Mouse (Mus musculus): ENCODE data around the gene Atxn1. TPM values are rescaled to one million over a fixed set of nuclear protein-coding genes. Genes with fewer than 3 reads are reported as not detected.
A peak's percentile ranks its signal among the peaks of the same experiment; 100 is the strongest.

Atxn1 gene
- total and polyA plus RNA-seq, 3 experiments, result 9.4 to 61.0 (median 25.0) TPM

DNA sequence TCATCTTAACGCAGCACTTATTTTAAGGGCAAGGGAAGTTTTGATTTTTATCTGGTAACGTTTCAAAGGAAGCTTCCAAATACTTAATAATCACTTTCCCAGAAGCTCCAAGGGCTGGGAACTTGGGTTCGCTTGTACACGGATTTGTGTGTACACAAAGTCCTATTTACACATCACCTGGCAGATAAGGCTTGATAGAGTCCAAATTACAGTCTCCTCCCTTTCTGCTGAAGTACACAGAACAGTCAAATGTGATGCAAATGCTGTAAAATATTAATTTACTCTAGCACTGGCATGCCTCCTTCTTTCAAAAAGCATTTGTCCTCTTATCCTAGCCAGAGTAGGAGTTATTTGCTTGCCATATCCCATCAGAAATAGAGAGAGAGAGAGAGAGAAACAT is 6.5 kb downstream of the Atxn1 start:
- peaks cover 40% of the 10 kb centered on the region for H3K4me1 ChIP-seq (ENCODE audit: insufficient read depth, low read depth, low read length)

DNA sequence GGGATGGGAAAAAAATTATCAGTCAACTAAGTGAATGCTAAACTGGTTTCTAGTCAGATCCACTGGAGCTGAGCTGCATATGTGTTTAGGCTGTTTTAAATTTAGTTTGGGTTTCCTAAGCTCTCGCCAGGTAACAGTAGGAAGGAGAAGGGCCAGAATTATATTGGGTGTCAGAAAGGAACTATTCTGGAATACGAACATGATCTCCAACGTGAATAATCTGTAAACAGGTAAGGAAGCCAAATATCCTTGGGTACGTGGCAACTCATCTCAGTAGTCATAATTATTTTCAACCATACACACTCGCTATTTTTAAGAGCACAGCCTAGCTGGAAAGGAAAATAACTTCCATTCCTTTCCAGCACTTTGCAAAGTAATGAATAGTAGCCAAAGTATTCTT is 7.2 kb downstream of the Atxn1 start:
- ATAC-seq (ENCODE audit: extremely low read depth, insufficient number of reproducible peaks, low FRiP score, poor library complexity, severe bottlenecking) (no peak), DNase-seq (ENCODE audit: low spot score) (no peak)
- H3K4me1 ChIP-seq (ENCODE audit: insufficient read depth, low read depth, low read length), result peaks cover 38% of the 10 kb centered on the region
- TF ChIP-seq POLR2AphosphoS5 (IDR thresholded peaks at IDR 0.05; ENCODE audit: insufficient replicate concordance, low read depth, low read length) (no peak), CTCF (IDR thresholded peaks at IDR 0.05; ENCODE audit: low read depth, low read length) (no peak), TAL1 (conservative IDR thresholded peaks at IDR 0.05; ENCODE audit: low read depth, low read length) (no peak), GATA1 (IDR thresholded peaks at IDR 0.05; ENCODE audit: borderline replicate concordance, low read length) (no peak), GATA2 (IDR thresholded peaks at IDR 0.05; ENCODE audit: borderline replicate concordance, low read depth, low read length) (no peak)
- peaks cover 54% of the 10 kb centered on the region for H3K36me3 ChIP-seq (replicated peaks)
- H3K4me3 ChIP-seq (ENCODE audit: low read depth, low read length), result no peak overlapping the region
- no peaks in the 10 kb centered on the region for H3K9me3 ChIP-seq (replicated peaks)
- no peaks in the 10 kb centered on the region for H3K27me3 ChIP-seq (ENCODE audit: insufficient read depth, low read length)

More for the DNA sequence above, 6.5 kb downstream of the Atxn1 start:
- no peak overlapping the region for H3K4me3 ChIP-seq (ENCODE audit: low read depth, low read length)
- DNase-seq (ENCODE audit: low spot score) (no peak), ATAC-seq (ENCODE audit: extremely low read depth, insufficient number of reproducible peaks, low FRiP score, poor library complexity, severe bottlenecking) (no peak)
- TF ChIP-seq GATA2 (IDR thresholded peaks at IDR 0.05; ENCODE audit: borderline replicate concordance, low read depth, low read length) (no peak), CTCF (IDR thresholded peaks at IDR 0.05; ENCODE audit: low read depth, low read length) (no peak), TAL1 (conservative IDR thresholded peaks at IDR 0.05; ENCODE audit: low read depth, low read length) (no peak), POLR2AphosphoS5 (IDR thresholded peaks at IDR 0.05; ENCODE audit: insufficient replicate concordance, low read depth, low read length) (no peak), GATA1 (IDR thresholded peaks at IDR 0.05; ENCODE audit: borderline replicate concordance, low read length) (no peak)
- no peaks in the 10 kb centered on the region for H3K27me3 ChIP-seq (ENCODE audit: insufficient read depth, low read length)
- no peaks in the 10 kb centered on the region for H3K9me3 ChIP-seq (replicated peaks)
- H3K36me3 ChIP-seq (replicated peaks), result peaks cover 48% of the 10 kb centered on the region

DNA sequence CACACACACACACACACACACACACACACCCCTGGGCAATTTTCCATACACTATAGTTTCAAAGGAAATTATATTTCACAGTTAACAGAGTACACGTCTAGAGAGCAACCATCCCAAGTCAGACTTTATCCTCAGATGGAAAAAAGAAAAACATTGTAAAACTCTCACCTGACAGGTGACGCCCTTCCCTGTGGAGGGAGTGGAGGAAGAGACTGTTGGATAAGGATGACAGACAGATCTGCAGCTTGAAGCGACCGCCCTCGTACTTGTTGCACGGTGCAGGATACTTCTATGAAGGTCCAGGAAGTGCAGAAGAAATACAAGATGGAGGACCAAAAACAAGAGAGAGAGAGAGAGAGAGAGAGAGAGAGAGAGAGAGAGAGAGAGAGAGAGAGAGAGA is 8.5 kb downstream of the Atxn1 start:
- TF ChIP-seq GATA1 (IDR thresholded peaks at IDR 0.05; ENCODE audit: borderline replicate concordance, low read length) (no peak), TAL1 (conservative IDR thresholded peaks at IDR 0.05; ENCODE audit: low read depth, low read length) (no peak), POLR2AphosphoS5 (IDR thresholded peaks at IDR 0.05; ENCODE audit: insufficient replicate concordance, low read depth, low read length) (no peak), CTCF (IDR thresholded peaks at IDR 0.05; ENCODE audit: low read depth, low read length) (no peak), GATA2 (IDR thresholded peaks at IDR 0.05; ENCODE audit: borderline replicate concordance, low read depth, low read length) (no peak)
- Histone ChIP-seq H3K27me3 (ENCODE audit: insufficient read depth, low read length) (no peaks in the 10 kb centered on the region), H3K36me3 (replicated peaks) (peaks cover 60% of the 10 kb centered on the region), H3K4me1 (ENCODE audit: insufficient read depth, low read depth, low read length) (peaks cover 26% of the 10 kb centered on the region), H3K4me3 (ENCODE audit: low read depth, low read length) (no peak overlapping the region), H3K9me3 (replicated peaks) (no peaks in the 10 kb centered on the region)
- DNase-seq (ENCODE audit: low spot score) (no peak), ATAC-seq (ENCODE audit: extremely low read depth, insufficient number of reproducible peaks, low FRiP score, poor library complexity, severe bottlenecking) (no peak)

DNA sequence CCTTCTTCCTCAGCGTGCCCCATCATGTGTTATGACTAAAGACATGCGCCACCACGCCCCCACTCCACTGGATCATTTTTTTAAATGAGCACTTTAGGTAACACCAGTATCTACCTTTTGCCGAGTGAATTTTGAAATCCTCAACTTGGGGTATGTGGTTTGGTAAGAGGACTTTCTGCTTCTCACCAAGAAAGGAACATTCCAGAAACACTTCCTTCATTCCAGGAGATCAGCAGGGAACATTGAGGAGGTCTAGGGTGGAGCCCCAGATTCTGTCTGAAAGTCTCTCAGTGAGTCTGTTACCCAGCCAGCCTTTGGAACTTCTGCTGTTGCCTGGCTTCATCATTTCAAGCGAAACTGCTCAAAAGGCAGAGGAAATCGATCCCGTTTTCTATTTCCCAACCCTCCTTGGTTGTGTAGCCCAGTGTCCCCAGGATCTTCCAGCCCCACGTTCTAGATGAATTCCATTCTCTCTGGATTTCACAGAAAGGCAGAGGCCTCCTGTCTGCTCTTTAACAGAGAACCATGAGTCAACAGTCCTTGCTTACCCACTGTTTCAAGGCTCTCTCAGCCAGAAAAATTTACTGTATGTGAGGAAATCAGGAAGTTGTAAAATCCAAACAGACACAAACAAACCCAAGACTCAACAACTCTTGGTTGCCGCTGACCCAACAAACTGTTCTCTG is 9.3 kb downstream of the Atxn1 start:
- Histone ChIP-seq H3K36me3 (replicated peaks) (peaks cover 66% of the 10 kb centered on the region), H3K9me3 (replicated peaks) (no peaks in the 10 kb centered on the region), H3K4me3 (ENCODE audit: low read depth, low read length) (no peak overlapping the region), H3K27me3 (ENCODE audit: insufficient read depth, low read length) (no peaks in the 10 kb centered on the region), H3K4me1 (ENCODE audit: insufficient read depth, low read depth, low read length) (peaks cover 29% of the 10 kb centered on the region)
- DNase-seq (ENCODE audit: low spot score), result no peak
- ATAC-seq (ENCODE audit: extremely low read depth, insufficient number of reproducible peaks, low FRiP score, poor library complexity, severe bottlenecking), result peak; percentile 8; the same call in 1 of the 2 replicates
- TF ChIP-seq POLR2AphosphoS5 (IDR thresholded peaks at IDR 0.05; ENCODE audit: insufficient replicate concordance, low read depth, low read length) (no peak), TAL1 (conservative IDR thresholded peaks at IDR 0.05; ENCODE audit: low read depth, low read length) (no peak), GATA1 (IDR thresholded peaks at IDR 0.05; ENCODE audit: borderline replicate concordance, low read length) (no peak), CTCF (IDR thresholded peaks at IDR 0.05; ENCODE audit: low read depth, low read length) (no peak), GATA2 (IDR thresholded peaks at IDR 0.05; ENCODE audit: borderline replicate concordance, low read depth, low read length) (no peak)

DNA sequence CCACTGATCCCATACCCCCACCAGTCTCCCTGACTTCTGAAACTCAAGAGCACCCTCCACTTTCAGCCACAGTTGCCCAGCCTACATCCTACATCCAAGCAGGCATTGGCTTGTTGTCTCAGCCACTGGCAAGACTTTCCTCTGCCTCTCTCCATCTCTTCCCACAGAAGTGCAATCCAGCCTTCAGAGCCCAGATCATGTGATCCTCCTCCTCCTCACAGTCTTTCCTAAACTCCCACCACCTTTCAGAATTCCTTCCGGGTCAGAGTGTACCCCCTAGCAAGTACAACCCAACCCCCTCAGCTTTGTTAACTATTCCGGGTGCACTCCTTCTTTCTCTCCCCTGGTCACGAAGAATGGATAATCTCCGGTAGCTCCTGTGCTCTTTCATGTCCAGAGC is 11.7 kb downstream of the Atxn1 start:
- DNase-seq (ENCODE audit: low spot score) (no peak), ATAC-seq (ENCODE audit: extremely low read depth, insufficient number of reproducible peaks, low FRiP score, poor library complexity, severe bottlenecking) (no peak)
- H3K4me1 ChIP-seq (ENCODE audit: insufficient read depth, low read depth, low read length), result peaks cover 34% of the 10 kb centered on the region
- H3K4me3 ChIP-seq (ENCODE audit: low read depth, low read length), result no peak overlapping the region
- TF ChIP-seq GATA2 (IDR thresholded peaks at IDR 0.05; ENCODE audit: borderline replicate concordance, low read depth, low read length) (no peak), TAL1 (conservative IDR thresholded peaks at IDR 0.05; ENCODE audit: low read depth, low read length) (no peak), POLR2AphosphoS5 (IDR thresholded peaks at IDR 0.05; ENCODE audit: insufficient replicate concordance, low read depth, low read length) (no peak), CTCF (IDR thresholded peaks at IDR 0.05; ENCODE audit: low read depth, low read length) (no peak), GATA1 (IDR thresholded peaks at IDR 0.05; ENCODE audit: borderline replicate concordance, low read length) (no peak)
- H3K36me3 ChIP-seq (replicated peaks), result peaks cover 79% of the 10 kb centered on the region
- H3K9me3 ChIP-seq (replicated peaks), result no peaks in the 10 kb centered on the region
- no peaks in the 10 kb centered on the region for H3K27me3 ChIP-seq (ENCODE audit: insufficient read depth, low read length)

DNA sequence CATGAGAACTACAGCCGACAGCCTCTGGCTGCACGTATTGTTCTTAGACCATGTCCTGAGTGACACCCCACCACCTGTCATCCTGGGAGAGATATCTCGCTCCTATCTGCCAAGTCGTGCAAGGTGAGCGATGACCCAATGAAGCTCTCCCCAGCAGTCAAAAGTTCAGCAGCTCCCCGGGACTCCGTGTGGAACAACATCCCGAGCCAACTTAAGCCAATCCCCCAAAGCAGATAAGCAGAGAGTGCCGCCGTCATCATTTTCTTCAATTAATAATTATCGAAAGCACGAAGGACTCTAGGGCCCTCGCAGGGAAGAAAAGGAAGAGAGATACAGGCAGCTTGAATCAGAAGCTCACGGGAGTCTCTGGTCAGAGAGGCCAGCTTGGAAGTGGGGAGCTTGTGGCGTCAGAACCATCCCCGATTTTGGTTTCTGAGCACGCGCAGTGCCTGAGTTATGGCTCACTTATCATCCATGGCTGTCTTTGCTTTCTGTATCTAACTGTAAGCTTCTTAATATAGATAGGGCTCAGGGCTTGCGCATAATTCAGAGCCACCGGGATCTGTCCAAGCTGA is 13.7 kb downstream of the Atxn1 start:
- ATAC-seq (ENCODE audit: extremely low read depth, insufficient number of reproducible peaks, low FRiP score, poor library complexity, severe bottlenecking) (no peak), DNase-seq (ENCODE audit: low spot score) (no peak)
- Histone ChIP-seq H3K36me3 (replicated peaks) (peaks cover 86% of the 10 kb centered on the region), H3K9me3 (replicated peaks) (no peaks in the 10 kb centered on the region), H3K4me3 (ENCODE audit: low read depth, low read length) (no peak overlapping the region), H3K4me1 (ENCODE audit: insufficient read depth, low read depth, low read length) (peaks cover 39% of the 10 kb centered on the region), H3K27me3 (ENCODE audit: insufficient read depth, low read length) (no peaks in the 10 kb centered on the region)
- TF ChIP-seq POLR2AphosphoS5 (IDR thresholded peaks at IDR 0.05; ENCODE audit: insufficient replicate concordance, low read depth, low read length) (no peak), TAL1 (conservative IDR thresholded peaks at IDR 0.05; ENCODE audit: low read depth, low read length) (no peak), GATA1 (IDR thresholded peaks at IDR 0.05; ENCODE audit: borderline replicate concordance, low read length) (no peak), CTCF (IDR thresholded peaks at IDR 0.05; ENCODE audit: low read depth, low read length) (no peak), GATA2 (IDR thresholded peaks at IDR 0.05; ENCODE audit: borderline replicate concordance, low read depth, low read length) (no peak)
